Mouse (Mus musculus) MEL-GATA-1-ER (cell line): ENCODE measurements at regions not wholly inside any gene's neighbourhood (a gene's known extent, or its start where the extent isn't known, plus 50 kb on each side); places are given as distances from the start of the nearest gene placed in this dataset.
A peak's percentile ranks its signal among the peaks of the same experiment; 100 is the strongest.

Source experiments
- DNase-seq: peaks from one replicate; pipeline ENCODE4 v3.0.0-alpha.2; 2012; ENCODE audit warnings: low read depth; ENCODE audit errors: extremely low read depth

- peak; percentile 12 for DNase-seq
Measured at GRCm38 (mm10) chr12:36748345-36748744, 360.0 kb upstream of the Meox2 start.

DNA sequence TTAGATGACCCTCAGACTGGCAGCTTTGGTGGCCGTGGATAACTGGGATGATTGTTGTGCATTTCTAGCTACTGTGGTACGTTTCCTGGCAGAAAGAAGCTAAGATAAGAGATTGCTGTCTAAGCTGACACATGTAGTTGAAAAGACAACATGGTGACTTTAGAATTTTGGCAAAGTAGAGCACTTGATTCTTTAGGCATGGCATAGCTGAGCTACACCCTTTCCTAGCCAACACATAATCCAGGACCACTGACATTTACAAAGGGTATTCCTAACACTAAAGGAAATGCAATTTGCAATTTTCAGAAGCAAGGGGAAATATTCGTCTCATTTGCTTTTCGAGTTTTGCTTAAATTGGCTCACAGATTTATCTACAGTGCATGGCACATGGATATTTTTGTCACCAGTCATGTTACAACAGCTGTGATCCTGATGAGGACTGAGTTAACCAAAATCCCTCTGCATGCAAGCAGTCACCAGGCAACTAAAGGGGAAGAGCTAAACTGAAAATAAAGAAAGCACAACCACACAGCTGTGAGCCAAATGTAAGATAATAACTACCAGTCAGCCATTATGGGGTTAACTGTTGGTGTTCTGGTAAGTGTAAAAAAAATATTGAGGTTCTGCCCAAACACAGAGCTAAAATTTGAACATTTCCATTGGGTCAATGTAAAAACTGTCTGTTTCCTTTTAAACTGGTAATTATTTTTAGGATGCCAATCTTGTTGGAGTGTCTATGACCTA lies 342.9 kb upstream of the Meox2 start:
- DNase-seq, result no peak

DNA sequence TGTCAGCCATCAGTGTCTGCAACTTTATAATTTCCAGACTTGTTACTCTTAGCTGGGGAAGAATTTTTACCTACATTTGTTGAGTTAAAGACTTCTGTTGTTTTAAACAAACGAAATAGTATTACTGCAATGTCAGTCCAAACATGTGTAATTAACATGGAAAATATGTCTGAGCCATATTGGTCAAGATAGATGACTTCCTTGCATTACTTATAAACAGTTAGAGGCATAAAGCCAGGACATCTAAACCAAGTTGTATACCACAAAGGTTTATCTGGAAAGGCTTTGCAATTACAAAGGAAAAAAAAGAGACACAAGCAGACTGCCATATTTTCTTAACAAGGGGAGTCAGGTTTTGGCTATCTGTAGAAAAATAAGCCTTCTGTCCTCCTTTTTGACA lies 342.2 kb upstream of the Meox2 start:
- no peak for DNase-seq

GRCm38 (mm10) chr12:36780761-36781160 lies 327.6 kb upstream of the Meox2 start:
- DNase-seq, result no peak

- DNase-seq, result no peak
Measured at GRCm38 (mm10) chr12:36790866-36791265, 317.5 kb upstream of the Meox2 start.

DNA sequence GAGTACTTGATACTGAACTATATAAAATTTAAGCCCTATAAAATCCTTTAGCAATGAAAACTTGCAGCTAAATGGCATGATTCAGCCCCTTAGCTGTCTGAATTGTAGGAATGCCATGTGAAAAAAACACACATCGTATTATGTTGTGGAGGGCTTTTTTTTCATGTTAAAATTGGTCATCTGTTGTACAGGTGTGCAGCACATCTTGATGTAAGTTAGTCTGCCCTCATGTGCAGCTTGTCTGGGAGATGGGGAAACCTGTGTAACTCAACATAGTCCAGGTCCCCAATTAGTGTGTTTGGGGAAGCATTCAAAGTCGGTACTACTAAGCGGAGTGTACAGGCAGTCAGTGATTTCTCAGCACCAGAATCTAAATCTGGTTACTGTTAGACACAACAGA lies 316.9 kb upstream of the Meox2 start:
- no peak for DNase-seq

GRCm38 (mm10) chr12:36792205-36792604 lies 316.1 kb upstream of the Meox2 start:
- peak; percentile 49 for DNase-seq

- no peak for DNase-seq
Measured at GRCm38 (mm10) chr12:36793799-36794198, 314.5 kb upstream of the Meox2 start.

DNA sequence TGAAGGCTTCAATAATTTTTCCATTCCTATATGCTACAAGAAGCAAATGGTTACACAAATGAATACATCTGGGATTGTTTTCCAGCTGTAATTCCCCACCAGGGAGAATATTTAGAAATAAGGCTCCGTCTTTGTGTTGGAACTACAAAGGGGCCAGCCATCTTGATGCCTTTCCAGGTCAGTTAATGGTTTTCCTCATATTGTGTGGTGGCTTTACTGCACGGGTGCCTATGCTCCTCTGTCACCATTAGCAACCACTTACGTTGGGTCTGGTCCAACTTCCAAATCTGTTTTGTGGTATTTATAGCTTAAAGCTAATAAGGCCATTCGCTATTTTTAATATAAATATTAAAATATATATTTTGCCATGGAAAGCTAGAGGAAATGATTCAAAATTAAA lies 312.1 kb upstream of the Meox2 start:
- DNase-seq, result no peak

DNA sequence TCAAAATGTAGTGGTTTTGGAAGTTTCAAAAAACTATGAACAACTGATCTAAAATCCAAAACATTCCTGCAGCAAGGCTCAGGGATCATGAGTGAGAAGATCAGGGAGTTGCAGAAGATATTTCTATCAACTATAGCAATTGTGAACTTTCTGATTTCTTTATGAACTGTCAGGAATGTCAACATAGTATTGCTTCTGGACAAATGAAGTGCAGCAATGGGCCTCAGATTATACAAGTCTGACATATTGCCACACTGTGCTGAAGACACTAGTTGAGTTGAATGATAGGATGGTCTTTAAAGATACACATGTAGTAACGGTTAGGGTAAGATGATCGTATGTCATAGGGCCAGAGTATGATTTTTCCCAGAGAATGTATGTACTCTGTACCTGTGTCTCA lies 290.4 kb upstream of the Meox2 start:
- no peak for DNase-seq

GRCm38 (mm10) chr12:36818852-36819251 lies 289.5 kb upstream of the Meox2 start:
- no peak for DNase-seq

DNA sequence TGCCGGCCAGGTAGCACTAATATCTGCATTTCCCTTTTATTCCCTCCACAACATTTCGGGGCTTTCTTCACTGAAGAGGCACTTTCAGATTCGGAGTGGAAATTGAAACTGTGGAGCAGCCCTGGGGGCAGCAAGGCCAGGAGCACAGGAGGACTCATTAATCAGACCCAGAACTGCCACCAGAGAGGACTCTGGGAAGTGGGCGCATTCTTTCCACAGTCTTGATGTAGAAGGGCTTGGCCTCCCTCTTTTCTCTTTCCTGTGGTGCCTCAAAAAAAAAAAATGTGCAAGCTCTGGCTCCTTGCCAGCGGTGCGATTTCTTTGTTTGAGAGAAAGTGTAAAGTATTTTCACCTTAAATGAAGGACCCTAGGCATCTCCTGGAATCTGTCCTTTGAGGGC lies 281.6 kb upstream of the Meox2 start:
- no peak for DNase-seq

DNA sequence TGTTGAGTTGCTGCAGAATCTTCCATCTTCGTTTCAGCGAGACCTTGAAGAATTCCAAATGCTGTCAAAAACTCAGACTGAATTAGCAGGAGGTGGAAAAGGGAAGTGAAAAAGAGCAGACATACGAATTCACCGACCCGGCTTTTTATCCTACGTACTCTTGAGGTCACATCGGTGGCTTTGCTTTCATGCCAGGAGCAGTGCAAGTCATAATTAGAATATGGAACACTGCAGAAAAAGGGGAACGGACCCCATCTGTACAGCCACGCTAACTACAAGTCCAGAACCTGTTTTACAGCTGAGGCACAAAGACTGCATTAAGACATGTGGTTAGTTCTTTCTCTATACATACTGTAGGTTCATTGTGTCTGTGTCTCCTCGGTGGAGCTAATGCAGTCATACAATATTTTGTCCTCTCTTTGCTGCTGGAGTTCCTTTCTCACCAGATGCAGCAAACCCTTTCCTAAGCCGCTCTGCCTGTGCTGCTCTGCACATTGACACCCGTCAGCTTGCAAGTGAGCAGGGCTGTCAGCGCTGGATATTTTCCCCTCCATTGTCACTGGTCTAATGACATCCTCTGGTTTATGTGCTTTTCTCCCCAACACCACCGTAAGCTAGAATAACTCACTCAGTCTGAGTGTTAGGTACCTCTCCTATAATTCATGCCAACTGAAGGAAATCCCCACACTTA lies 276.9 kb upstream of the Meox2 start:
- DNase-seq, result no peak

DNA sequence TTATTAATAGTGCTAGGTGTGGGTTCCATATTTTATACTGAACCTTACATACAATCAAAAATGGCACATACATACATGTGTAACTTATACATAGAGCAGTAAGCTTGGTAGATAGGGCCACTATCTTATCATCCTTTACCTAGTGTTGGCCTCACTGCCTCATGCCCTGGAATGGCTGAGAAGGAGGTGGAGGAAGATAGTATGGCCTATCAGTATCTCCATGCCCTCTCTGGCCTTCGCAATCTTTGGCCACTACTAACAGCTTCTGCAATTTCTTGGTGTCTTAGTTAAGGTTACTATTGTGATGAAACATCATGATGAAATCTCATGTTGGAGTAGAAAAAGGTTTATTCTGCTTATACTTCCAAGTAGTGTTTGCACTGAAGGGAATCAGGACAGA lies 265.4 kb upstream of the Meox2 start:
- DNase-seq, result no peak

DNA sequence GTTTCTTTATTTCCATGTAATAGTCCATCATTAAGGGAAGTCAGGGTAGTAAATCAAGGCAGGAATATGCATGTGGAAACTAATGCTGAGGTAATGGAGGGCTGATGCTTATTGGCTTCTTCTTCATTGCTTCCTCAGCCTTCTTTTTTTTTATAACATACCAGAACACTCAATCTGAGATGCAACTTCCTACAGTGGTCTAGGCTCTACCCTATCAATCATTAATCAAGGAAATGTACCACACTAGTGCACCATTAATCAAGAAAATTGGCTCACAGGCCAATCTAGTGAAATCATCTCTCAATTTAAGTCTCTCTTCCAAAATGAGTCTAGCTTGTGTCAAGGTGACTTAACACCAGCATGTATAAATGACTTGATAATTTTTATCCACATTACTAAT lies 263.2 kb upstream of the Meox2 start:
- no peak for DNase-seq

GRCm38 (mm10) chr12:36849086-36849485 lies 259.3 kb upstream of the Meox2 start:
- DNase-seq, result no peak

GRCm38 (mm10) chr12:36863113-36863512 lies 245.2 kb upstream of the Meox2 start:
- DNase-seq, result no peak

- no peak for DNase-seq
Measured at GRCm38 (mm10) chr12:36880724-36881123, 227.6 kb upstream of the Meox2 start.

- no peak for DNase-seq
Measured at GRCm38 (mm10) chr12:36913364-36913763, 195.0 kb upstream of the Meox2 start.

- no peak for DNase-seq
Measured at GRCm38 (mm10) chr12:36917576-36918106, 190.7 kb upstream of the Meox2 start.

- DNase-seq, result no peak
Measured at GRCm38 (mm10) chr12:36918294-36918876, 190.0 kb upstream of the Meox2 start.

DNA sequence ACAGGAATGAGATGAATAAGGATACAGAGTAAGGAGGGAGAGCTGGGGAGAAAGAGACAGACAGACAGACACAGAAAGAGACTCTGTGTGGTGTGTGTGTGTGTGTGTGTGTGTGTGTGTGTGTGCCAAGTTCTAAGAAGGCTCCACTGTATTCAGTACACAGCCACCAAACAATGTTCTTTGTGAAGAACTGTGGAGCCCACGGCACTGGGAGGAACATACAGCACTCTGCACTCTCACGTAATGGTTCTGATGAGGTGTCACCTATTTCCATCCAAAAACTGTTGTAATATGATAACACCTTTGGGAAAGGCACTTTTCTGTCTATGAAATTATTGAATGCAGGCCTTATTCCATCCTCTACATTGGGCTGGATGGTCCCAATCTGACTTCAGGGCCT lies 184.8 kb upstream of the Meox2 start:
- DNase-seq, result no peak
